Comparison of ENCODE assay signal across 26 mouse cellular contexts in genomic region chr17:71168205-71168815, GRCm38 (mm10). TPM values are rescaled to one million over a fixed set of nuclear protein-coding genes. Genes with fewer than 3 reads are reported as not detected.
DNase-seq lines count a peak whose midpoint lies in the region; ATAC-seq and TF ChIP-seq lines count a peak whose summit lies in the region.
"Had no signal": no experiment of that assay in that cellular context is flagged by ENCODE, and none has a peak within 500 bp of the region (broad histone marks: within the 10 kb centered on the region; RNA-seq: fewer than 3 reads in every experiment).

No protein-coding gene starts in this region.

- no peak for ATAC-seq in hindbrain, embryonic 14.5 days (ENCODE audit: low FRiP score)
- ATAC-seq in hindbrain, embryonic 13.5 days (ENCODE audit: low FRiP score), result no peak
- no peak for ATAC-seq in lung, embryonic 14.5 days (ENCODE audit: insufficient read depth)
- ATAC-seq in limb, embryonic 11.5 days (ENCODE audit: insufficient number of reproducible peaks, low FRiP score, low TSS enrichment, low read depth), result no peak
- ATAC-seq: forebrain, embryonic 14.5 days; hindbrain, embryonic 16.5 days; midbrain, embryonic 13.5 days had no signal

- no peak overlapping the region for H3K9ac ChIP-seq in hindbrain, embryonic 14.5 days
- H3K9ac ChIP-seq in hindbrain, embryonic 13.5 days, result no peak overlapping the region
- no peak overlapping the region for H3K9ac ChIP-seq in lung, embryonic 14.5 days
- no peak overlapping the region for H3K9ac ChIP-seq in limb, embryonic 11.5 days (ENCODE audit: low read length)
- H3K9ac ChIP-seq: heart, embryonic 13.5 days; limb, embryonic 13.5 days; midbrain, embryonic 13.5 days had no signal

- WGBS in hindbrain, embryonic 14.5 days, result 87% methylated on average over 5 of the region's 5 CpGs
- WGBS in hindbrain, embryonic 13.5 days, result 90% methylated on average over 5 of the region's 5 CpGs
- 28% methylated on average over 5 of the region's 5 CpGs for WGBS in lung, embryonic 14.5 days
- WGBS in limb, embryonic 11.5 days, result 84% methylated on average over 5 of the region's 5 CpGs

- H3K4me2 ChIP-seq in hindbrain, embryonic 14.5 days (replicated peaks), result no peak overlapping the region
- H3K4me2 ChIP-seq in hindbrain, embryonic 13.5 days, result no peak overlapping the region
- no peak overlapping the region for H3K4me2 ChIP-seq in lung, embryonic 14.5 days
- H3K4me2 ChIP-seq in limb, embryonic 11.5 days (ENCODE audit: low read depth, severe bottlenecking), result no peak overlapping the region
- H3K4me2 ChIP-seq: heart, embryonic 13.5 days; limb, embryonic 13.5 days; midbrain, embryonic 13.5 days had no signal

- TF ChIP-seq CTCF in lung, embryonic 14.5 days (IDR thresholded peaks at IDR 0.05; ENCODE audit: low read depth), result no peak

- peak; percentile 14 for DNase-seq in hindbrain, embryonic 14.5 days (ENCODE audit: low spot score)
- peak; percentile 63 for DNase-seq in lung, embryonic 14.5 days
- no peak for DNase-seq in lung, postnatal 14 days
- peak; percentile 18 for DNase-seq in limb, embryonic 11.5 days (ENCODE audit: low spot score)
- DNase-seq in gastrocnemius, postnatal 10 days, result no peak
- no peak for DNase-seq in ovary, postnatal 10 days (ENCODE audit: low spot score)
- DNase-seq: adrenal gland, postnatal 14 days; cerebellum, adult 11 months; cerebellum, adult 9-10 months; cerebellum, postnatal 36 days; gastrocnemius, postnatal 36 days; heart, adult 2 months; heart, postnatal 10 days; kidney, adult 2 months; lung, adult 18-20 months; spleen, adult 18-20 months; thymus, adult 18-20 months; thymus, postnatal 25 days had no signal

- no peaks in the 10 kb centered on the region for H3K4me1 ChIP-seq in hindbrain, embryonic 14.5 days (replicated peaks; ENCODE audit: control insufficient read depth, insufficient read depth, low read length)
- no peaks in the 10 kb centered on the region for H3K4me1 ChIP-seq in hindbrain, embryonic 13.5 days (replicated peaks)
- H3K4me1 ChIP-seq in lung, embryonic 14.5 days (ENCODE audit: insufficient read depth), result no peaks in the 10 kb centered on the region
- no peaks in the 10 kb centered on the region for H3K4me1 ChIP-seq in limb, embryonic 11.5 days (ENCODE audit: control insufficient read depth, insufficient read depth, low read length)
- H3K4me1 ChIP-seq: limb, embryonic 13.5 days; midbrain, embryonic 13.5 days had no signal

- H3K4me3 ChIP-seq in hindbrain, embryonic 14.5 days (replicated peaks; ENCODE audit: low read length), result no peak overlapping the region
- H3K4me3 ChIP-seq in hindbrain, embryonic 13.5 days, result no peak overlapping the region
- H3K4me3 ChIP-seq in lung, embryonic 14.5 days (ENCODE audit: low read depth, low read length), result no peak overlapping the region
- H3K4me3 ChIP-seq in limb, embryonic 11.5 days (ENCODE audit: low read depth, low read length), result no peak overlapping the region
- H3K4me3 ChIP-seq: heart, adult 2 months; heart, embryonic 13.5 days; limb, embryonic 13.5 days; midbrain, embryonic 13.5 days had no signal

- no peaks in the 10 kb centered on the region for H3K36me3 ChIP-seq in hindbrain, embryonic 14.5 days (replicated peaks; ENCODE audit: control insufficient read depth, insufficient read depth)
- no peaks in the 10 kb centered on the region for H3K36me3 ChIP-seq in hindbrain, embryonic 13.5 days
- H3K36me3 ChIP-seq in lung, embryonic 14.5 days (ENCODE audit: insufficient read depth), result no peaks in the 10 kb centered on the region
- no peaks in the 10 kb centered on the region for H3K36me3 ChIP-seq in limb, embryonic 11.5 days (ENCODE audit: control insufficient read depth, insufficient read depth, low read length)
- H3K36me3 ChIP-seq: heart, embryonic 13.5 days; limb, embryonic 13.5 days; midbrain, embryonic 13.5 days had no signal

- H3K9me3 ChIP-seq in hindbrain, embryonic 14.5 days (ENCODE audit: control insufficient read depth, low read length), result no peaks in the 10 kb centered on the region
- H3K9me3 ChIP-seq in hindbrain, embryonic 13.5 days, result no peaks in the 10 kb centered on the region
- H3K9me3 ChIP-seq in lung, embryonic 14.5 days (ENCODE audit: low read depth, low read length), result no peaks in the 10 kb centered on the region
- H3K9me3 ChIP-seq in limb, embryonic 11.5 days (ENCODE audit: control insufficient read depth, low read length), result no peaks in the 10 kb centered on the region
- H3K9me3 ChIP-seq: heart, embryonic 13.5 days; limb, embryonic 13.5 days; midbrain, embryonic 13.5 days had no signal

- H3K27ac ChIP-seq in hindbrain, embryonic 14.5 days, result no peak overlapping the region
- H3K27ac ChIP-seq in hindbrain, embryonic 13.5 days, result no peak overlapping the region
- H3K27ac ChIP-seq in lung, embryonic 14.5 days (ENCODE audit: low read depth), result no peak overlapping the region
- no peak overlapping the region for H3K27ac ChIP-seq in limb, embryonic 11.5 days (replicated peaks; ENCODE audit: low read depth, low read length)
- H3K27ac ChIP-seq: heart, adult 2 months; heart, embryonic 13.5 days; kidney, postnatal 0 days; limb, embryonic 13.5 days; midbrain, embryonic 13.5 days; stomach, postnatal 0 days had no signal

- no peaks in the 10 kb centered on the region for H3K27me3 ChIP-seq in hindbrain, embryonic 14.5 days (ENCODE audit: control insufficient read depth, insufficient read depth, low read length)
- H3K27me3 ChIP-seq in hindbrain, embryonic 13.5 days, result no peaks in the 10 kb centered on the region
- H3K27me3 ChIP-seq in lung, embryonic 14.5 days (ENCODE audit: insufficient read depth, low read length), result no peaks in the 10 kb centered on the region
- no peaks in the 10 kb centered on the region for H3K27me3 ChIP-seq in limb, embryonic 11.5 days (ENCODE audit: control insufficient read depth, insufficient read depth, low read length)
- H3K27me3 ChIP-seq: heart, embryonic 13.5 days; limb, embryonic 13.5 days; midbrain, embryonic 13.5 days had no signal

RNA-seq across cellular contexts. Expression of gene Lpin2, which starts 14.1 kb away (rescaled TPM):
- 44.1 and 45.7 TPM in 2 replicates for polyA plus RNA-seq in hindbrain, embryonic 14.5 days (2014; fragmentation: Nextera tagmentation; extraction: Ambion mirVana)
- polyA plus RNA-seq in hindbrain, embryonic 13.5 days (2015; fragmentation: Nextera tagmentation; extraction: Ambion mirVana), result 40.6 and 41.8 TPM in 2 replicates
- 37.2 and 39.9 TPM in 2 replicates for polyA plus RNA-seq in lung, embryonic 14.5 days (2014; fragmentation: Nextera tagmentation; extraction: Ambion mirVana)
- polyA plus RNA-seq in limb, embryonic 11.5 days (2014; fragmentation: Nextera tagmentation; extraction: Ambion mirVana), result 48.1 and 54.8 TPM in 2 replicates
- 10 to 100 TPM in 1 of 2 experiments, 1 to 10 TPM in 1; 8.5 to 10.6 TPM for total RNA-seq in gastrocnemius, postnatal 10 days (2021)

Comparison
In these comparisons a context has a peak if more than half of its experiments do, and no peak if none do; other contexts are left out.
1. DNase-seq: peak in hindbrain, embryonic 14.5 days (single experiment), lung, embryonic 14.5 days (single experiment) and limb, embryonic 11.5 days (single experiment); none in lung, postnatal 14 days (single experiment), gastrocnemius, postnatal 10 days (single experiment) and ovary, postnatal 10 days (single experiment).